Mouse (Mus musculus) left cerebral cortex, adult 8-10 months (tissue): Measurements from ENCODE around the gene Zfp688. TPM values are rescaled to one million over a fixed set of nuclear protein-coding genes. Genes with fewer than 3 reads are reported as not detected.

Experiments used
- total RNA-seq, 4 experiments: library from RNA; stranded (reverse); gene quantifications; 2 replicates each; pipeline ENCODE4 v1.2.4; 2022

Zfp688 gene
- total RNA-seq, 4 experiments from 2014 or later = 13.3 to 18.0 (median 16.5) TPM

Other genes with a start within 250 kb of the Zfp688 start
- gene Cd2bp2, start 226.0 kb downstream of the Zfp688 start, total RNA-seq = 100 to 1,000 TPM in 2 of 4 experiments, 10 to 100 TPM in 2; 89.7 to 111 (median 98.2) TPM
- gene Tbc1d10b, start 213.6 kb downstream of the Zfp688 start, total RNA-seq = 100 to 1,000 TPM in 2 of 4 experiments, 10 to 100 TPM in 2; 89.4 to 105 (median 96.9) TPM
- gene Mylpf, start 213.2 kb downstream of the Zfp688 start, total RNA-seq = 10 to 100 TPM in 2 of 4 experiments, 1 to 10 TPM in 2; 1.9 to 21.6 (median 9.2) TPM
- gene Zfp553, start 189.0 kb downstream of the Zfp688 start, total RNA-seq = 10 to 100 TPM; 18.2 to 21.2 (median 21.0) TPM
- gene Sept1, start 188.9 kb downstream of the Zfp688 start, total RNA-seq = 1 to 10 TPM; 3.1 to 7.1 (median 5.4) TPM
- 10 to 100 TPM; 49.5 to 55.5 (median 53.6) TPM for gene Zfp771, start 177.8 kb downstream of the Zfp688 start, total RNA-seq
- 10 to 100 TPM; 24.3 to 28.3 (median 26.0) TPM for gene Dctpp1, start 161.4 kb downstream of the Zfp688 start, total RNA-seq
- 10 to 100 TPM; 36.1 to 40.8 (median 38.1) TPM for gene Sephs2, start 148.0 kb downstream of the Zfp688 start, total RNA-seq
- gene Itgal, start 125.8 kb downstream of the Zfp688 start, total RNA-seq = under 1 TPM; 0.44 to 0.91 (median 0.83) TPM
- 10 to 100 TPM; 14.1 to 15.7 (median 15.2) TPM for gene Zfp768, start 76.5 kb downstream of the Zfp688 start, total RNA-seq
- gene Zfp747, start 46.0 kb downstream of the Zfp688 start, total RNA-seq = 1 to 10 TPM; 6.6 to 8.8 (median 8.1) TPM
- 1 to 10 TPM; 3.1 to 5.3 (median 4.2) TPM for gene 9130019O22Rik, start 34.9 kb downstream of the Zfp688 start, total RNA-seq
- gene E430018J23Rik, start 28.4 kb downstream of the Zfp688 start, total RNA-seq = 10 to 100 TPM in 1 of 4 experiments, 1 to 10 TPM in 3; 6.5 to 10.3 (median 8.0) TPM
- gene Zfp764, start 15.2 kb downstream of the Zfp688 start, total RNA-seq = 1 to 10 TPM; 6.1 to 6.7 (median 6.6) TPM
- 1 to 10 TPM; 5.1 to 6.1 (median 5.9) TPM for gene Zfp689, start 27.1 kb upstream of the Zfp688 start, total RNA-seq
- 10 to 100 TPM; 29.6 to 35.2 (median 30.4) TPM for gene Prr14, start 37.5 kb upstream of the Zfp688 start, total RNA-seq
- 10 to 100 TPM; 47.1 to 55.2 (median 51.7) TPM for gene Fbrs, start 57.1 kb upstream of the Zfp688 start, total RNA-seq
- 100 to 1,000 TPM; 112 to 117 (median 115) TPM for gene Srcap, start 89.9 kb upstream of the Zfp688 start, total RNA-seq
- 10 to 100 TPM; 11.1 to 12.3 (median 11.5) TPM for gene Gm42715, start 97.5 kb upstream of the Zfp688 start, total RNA-seq
- gene Tmem265, start 139.3 kb upstream of the Zfp688 start, total RNA-seq = 1 to 10 TPM in 2 of 4 experiments, under 1 TPM in 1, not detected in 1; 1.00 to 1.3 (median 1.0) TPM
- gene Phkg2, start 151.3 kb upstream of the Zfp688 start, total RNA-seq = 10 to 100 TPM; 74.2 to 85.4 (median 81.9) TPM
- 10 to 100 TPM in 2 of 4 experiments, 1 to 10 TPM in 2; 7.4 to 10.5 (median 10.0) TPM for gene Ccdc189, start 166.5 kb upstream of the Zfp688 start, total RNA-seq
- gene Rnf40, start 166.7 kb upstream of the Zfp688 start, total RNA-seq = 10 to 100 TPM; 57.1 to 68.5 (median 67.5) TPM
- 10 to 100 TPM; 19.3 to 29.3 (median 21.9) TPM for gene Zfp629, start 193.7 kb upstream of the Zfp688 start, total RNA-seq